Mouse (Mus musculus) spleen, adult 2 months (tissue): ENCODE results near the gene Ccdc120.

Source experiments
- CTCF ChIP-seq: fragments of 200-500 bp; IDR thresholded peaks from 2 replicates; pipeline ENCODE4 v1.5.1; 2011; ENCODE audit warnings: mild to moderate bottlenecking, inconsistent platforms; ENCODE audit not compliant: insufficient read depth, insufficient read length, insufficient replicate concordance; ENCODE audit errors: extremely low read depth
- POLR2A ChIP-seq: fragments of 200-500 bp; IDR thresholded peaks from 2 replicates; pipeline ENCODE4 v1.6.1; 2011; ENCODE audit warnings: low read depth, low read length, inconsistent platforms

GRCm38 (mm10) chrX:7744940-7745339 is 5.8 kb downstream of the Ccdc120 start:
- no peak for TF ChIP-seq CTCF
- TF ChIP-seq POLR2A: no peak
